Mouse (Mus musculus) heart, embryonic 15.5 days (tissue): ENCODE data around the gene 1110017D15Rik. TPM values are rescaled to one million over a fixed set of nuclear protein-coding genes. Genes with fewer than 3 reads are reported as not detected.

Source experiments
- ATAC-seq: fragments of 200-750 bp; cut with Nextera tagmentation; replicated peaks from 2 replicates; pipeline ENCODE4 v1.8.0; 2017; ENCODE audit warnings: low read depth, moderate TSS enrichment; ENCODE audit not compliant: insufficient number of reproducible peaks, insufficient read depth, low FRiP score
- H3K27ac ChIP-seq: fragments of 300-500 bp; sonication (generic); 2 replicates; pipeline ENCODE4 v1.5.1; 2015; ENCODE audit warnings: mild to moderate bottlenecking, inconsistent platforms
- H3K27me3 ChIP-seq: fragments of 300-500 bp; sonication (generic); 2 replicates; pipeline ENCODE4 v1.6.1; 2015; ENCODE audit warnings: inconsistent platforms
- H3K36me3 ChIP-seq: fragments of 300-500 bp; sonication (generic); 2 replicates; pipeline ENCODE4 v1.6.1; 2015; ENCODE audit warnings: mild to moderate bottlenecking, inconsistent platforms
- H3K4me1 ChIP-seq: fragments of 300-500 bp; sonication (generic); replicated peaks from 2 replicates; pipeline ENCODE4 v1.6.1; 2015; ENCODE audit warnings: inconsistent platforms
- H3K4me2 ChIP-seq: fragments of 300-500 bp; sonication (generic); 2 replicates; pipeline ENCODE4 v1.6.1; 2015; ENCODE audit warnings: inconsistent platforms, mild to moderate bottlenecking, moderate library complexity
- H3K4me3 ChIP-seq: fragments of 300-500 bp; sonication (generic); 2 replicates; pipeline ENCODE4 v1.5.1; 2015; ENCODE audit warnings: mild to moderate bottlenecking, inconsistent platforms
- H3K9ac ChIP-seq: fragments of 300-500 bp; sonication (generic); 2 replicates; pipeline ENCODE4 v1.6.1; 2015; ENCODE audit warnings: mild to moderate bottlenecking, inconsistent platforms
- H3K9me3 ChIP-seq: fragments of 300-500 bp; sonication (generic); replicated peaks from 2 replicates; pipeline ENCODE4 v1.6.1; 2016; ENCODE audit warnings: inconsistent platforms
- WGBS: fragments of 180-500 bp; shearing (Covaris S2); methylation state at CpG from one replicate; pipeline ENCODE4 v1.1.7; 2015; ENCODE audit warnings: mixed read lengths; 5-methylcytosine and 5-hydroxymethylcytosine counted together
- polyA plus RNA-seq: library from polyadenylated mRNA; unstranded; fragments of >200 nt; fragmentation: Nextera tagmentation; extraction: Ambion mirVana; gene quantifications from 2 replicates; pipeline ENCODE4 v1.2.1, GENCODE M21; 2015

1110017D15Rik gene
- polyA plus RNA-seq, 1 experiment from 2014 or later = 0.77 TPM

GRCm38 (mm10) chr4:41513309-41513708, 3.8 kb downstream of the 1110017D15Rik start:
- Histone ChIP-seq H3K9me3 (no peaks in the 10 kb centered on the region), H3K4me2 (no peak overlapping the region), H3K9ac (no peak overlapping the region), H3K27me3 (peaks cover 36% of the 10 kb centered on the region), H3K27ac (no peak overlapping the region), H3K4me3 (no peak overlapping the region), H3K4me1 (no peaks in the 10 kb centered on the region), H3K36me3 (no peaks in the 10 kb centered on the region)
- no peak for ATAC-seq
- 51% methylated on average over 4 of the region's 4 CpGs for WGBS

DNA sequence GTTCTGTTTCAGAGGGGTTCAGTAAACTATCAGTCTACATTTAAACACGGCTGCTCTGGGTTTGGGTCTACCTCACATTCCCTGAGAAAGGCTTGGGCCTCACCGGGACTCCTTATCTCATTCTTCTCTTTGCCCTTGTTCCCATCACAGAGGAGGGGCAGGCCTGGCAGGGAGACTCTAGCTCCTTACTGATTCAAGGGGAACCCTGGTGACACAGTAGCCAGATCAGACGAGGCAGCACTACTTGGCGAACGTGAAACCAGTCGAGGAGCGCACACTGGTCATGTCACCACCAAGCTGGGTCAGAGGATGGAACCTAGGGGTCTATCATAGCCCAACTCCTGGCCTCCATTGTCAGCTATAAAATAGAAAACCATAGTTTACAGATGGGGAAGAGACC, 9.1 kb downstream of the 1110017D15Rik start:
- no peak for ATAC-seq
- 43% methylated on average over 7 of the region's 7 CpGs for WGBS
- H3K27me3 ChIP-seq = peaks cover 38% of the 10 kb centered on the region
- no peaks in the 10 kb centered on the region for H3K36me3 ChIP-seq
- H3K27ac ChIP-seq = no peak overlapping the region
- H3K9me3 ChIP-seq = no peaks in the 10 kb centered on the region
- H3K4me2 ChIP-seq = no peak overlapping the region
- H3K9ac ChIP-seq = no peak overlapping the region
- H3K4me3 ChIP-seq = no peak overlapping the region
- peaks cover 19% of the 10 kb centered on the region for H3K4me1 ChIP-seq

- 6% methylated on average over 22 of the region's 22 CpGs for WGBS
- Histone ChIP-seq H3K27me3 (peaks cover 38% of the 10 kb centered on the region), H3K4me3 (peak overlapping the region; percentile 60), H3K4me1 (peaks cover 25% of the 10 kb centered on the region), H3K27ac (no peak overlapping the region), H3K4me2 (peak overlapping the region; percentile 97), H3K9me3 (no peaks in the 10 kb centered on the region), H3K36me3 (no peaks in the 10 kb centered on the region), H3K9ac (peak overlapping the region; percentile 59)
- no peak for ATAC-seq
These were observed 9.7 kb downstream of the 1110017D15Rik start for GRCm38 (mm10) chr4:41507326-41507924.

GRCm38 (mm10) chr4:41506906-41507305, 10.2 kb downstream of the 1110017D15Rik start:
- Histone ChIP-seq H3K27me3 (peaks cover 37% of the 10 kb centered on the region), H3K9ac (peak overlapping the region; percentile 59), H3K27ac (no peak overlapping the region), H3K36me3 (no peaks in the 10 kb centered on the region), H3K4me3 (peak overlapping the region; percentile 60), H3K9me3 (no peaks in the 10 kb centered on the region), H3K4me1 (peaks cover 30% of the 10 kb centered on the region), H3K4me2 (peak overlapping the region; percentile 97)
- peak; percentile 55 for ATAC-seq
- under 1% methylated on average over 29 of the region's 29 CpGs for WGBS

DNA sequence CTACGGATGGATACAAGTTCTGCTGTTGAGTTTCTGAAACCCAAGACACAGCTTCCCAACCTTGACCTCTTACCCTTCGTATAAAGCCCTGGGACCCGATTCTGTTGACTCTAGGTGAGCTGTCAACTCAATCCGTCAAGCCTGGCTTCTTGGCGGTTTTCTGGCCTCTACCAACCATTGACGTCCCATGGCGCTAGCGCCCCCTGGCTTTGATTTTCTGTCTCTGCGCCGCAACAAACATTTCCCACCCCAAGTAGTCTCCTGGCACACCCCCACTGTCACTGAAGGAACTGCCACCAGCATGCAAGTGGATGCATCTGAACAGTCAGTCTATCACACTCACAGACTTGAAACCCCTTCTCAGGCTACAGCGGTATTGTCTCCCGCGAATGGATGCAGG, 11.0 kb downstream of the 1110017D15Rik start:
- Histone ChIP-seq H3K4me3 (peak overlapping the region; percentile 60), H3K4me1 (peaks cover 30% of the 10 kb centered on the region), H3K4me2 (peak overlapping the region; percentile 97), H3K27ac (no peak overlapping the region), H3K27me3 (peaks cover 40% of the 10 kb centered on the region), H3K36me3 (no peaks in the 10 kb centered on the region), H3K9ac (0 out of 2 replicates have a peak overlapping the region, but pooled peaks have one; percentile 59), H3K9me3 (no peaks in the 10 kb centered on the region)
- 13% methylated on average over 13 of the region's 13 CpGs for WGBS
- no peak for ATAC-seq

DNA sequence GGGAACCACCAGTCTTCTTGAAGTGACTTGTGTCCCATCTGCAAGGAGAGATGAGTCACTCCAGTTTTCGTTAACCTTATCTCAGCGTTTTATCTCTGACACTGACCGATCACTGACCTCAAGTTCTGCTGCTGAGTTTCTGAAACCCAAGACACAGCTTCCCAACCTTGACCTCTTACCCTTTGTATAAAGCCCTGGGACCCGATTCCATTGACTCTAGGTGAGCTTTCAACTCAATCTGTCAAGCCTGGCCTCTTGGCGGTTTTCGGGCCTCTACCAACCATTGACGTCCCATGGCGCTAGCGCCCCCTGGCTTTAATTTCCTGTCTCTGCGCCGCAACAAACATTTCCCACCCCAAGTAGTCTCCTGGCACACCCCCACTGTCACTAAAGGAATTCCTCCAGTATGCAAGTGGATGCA, 12.0 kb downstream of the 1110017D15Rik start:
- H3K27me3 ChIP-seq = peaks cover 50% of the 10 kb centered on the region
- WGBS = 49% methylated on average over 11 of the region's 11 CpGs
- H3K27ac ChIP-seq = no peak overlapping the region
- H3K4me3 ChIP-seq = no peak overlapping the region
- no peak overlapping the region for H3K9ac ChIP-seq
- no peaks in the 10 kb centered on the region for H3K9me3 ChIP-seq
- no peak for ATAC-seq
- no peak overlapping the region for H3K4me2 ChIP-seq
- H3K36me3 ChIP-seq = no peaks in the 10 kb centered on the region
- peaks cover 30% of the 10 kb centered on the region for H3K4me1 ChIP-seq

DNA sequence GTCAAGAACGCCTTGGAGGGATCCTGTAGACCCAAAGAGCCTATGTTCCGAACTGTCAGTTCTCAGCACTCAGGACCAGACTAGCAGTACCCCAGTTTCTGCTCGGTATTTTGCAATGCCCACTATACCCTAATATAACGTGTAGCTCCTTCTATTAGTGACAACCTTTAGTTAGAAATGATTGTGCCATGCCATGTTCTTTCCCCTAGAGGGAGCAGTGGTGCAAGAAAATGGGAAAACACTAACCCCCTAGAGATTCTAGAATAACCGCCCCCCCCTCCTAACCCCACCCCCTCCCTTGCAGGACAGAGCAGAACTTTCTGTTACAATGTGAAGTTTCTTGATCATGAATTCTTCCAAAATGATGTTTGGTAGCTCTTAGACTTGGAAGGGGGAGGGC, 12.8 kb downstream of the 1110017D15Rik start:
- no peak for ATAC-seq
- peaks cover 53% of the 10 kb centered on the region for H3K27me3 ChIP-seq
- H3K36me3 ChIP-seq = no peaks in the 10 kb centered on the region
- no peak overlapping the region for H3K27ac ChIP-seq
- no peaks in the 10 kb centered on the region for H3K9me3 ChIP-seq
- no peak overlapping the region for H3K4me2 ChIP-seq
- H3K9ac ChIP-seq = no peak overlapping the region
- H3K4me1 ChIP-seq = peaks cover 30% of the 10 kb centered on the region
- WGBS = 72% methylated on average over 5 of the region's 5 CpGs
- no peak overlapping the region for H3K4me3 ChIP-seq

DNA sequence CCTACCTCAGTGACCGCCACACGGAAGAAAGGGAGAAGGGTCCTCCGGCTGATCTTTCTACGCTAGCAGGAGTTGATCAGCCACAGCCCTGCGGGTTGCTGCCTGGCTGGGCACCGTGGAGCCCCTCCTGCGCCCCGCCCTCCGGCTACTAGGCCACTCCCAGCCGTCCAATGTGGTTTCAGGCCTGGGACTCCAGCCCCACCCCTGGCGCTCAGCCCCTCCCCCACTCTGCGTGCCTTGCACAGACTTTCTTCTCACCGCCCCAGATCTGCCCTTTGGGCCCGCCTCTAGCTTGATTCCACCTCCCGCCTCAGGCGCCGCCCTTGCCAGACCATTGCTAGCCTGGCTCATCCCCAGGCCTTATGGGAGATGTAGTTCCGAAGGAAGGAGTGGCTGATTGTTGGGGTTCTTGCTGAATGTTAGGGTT, 14.1 kb downstream of the 1110017D15Rik start, which contains the start of gene AI464131:
AI464131 (minus strand) TSS at position 91 of the 427 bp plus-strand sequence.
- peak within 1 kb of the TSS; percentile 63 for H3K9ac ChIP-seq
- H3K36me3 ChIP-seq = no peaks in the 10 kb centered on the region
- H3K27me3 ChIP-seq = peaks cover 53% of the 10 kb centered on the region
- H3K4me2 ChIP-seq = peak within 1 kb of the TSS; percentile 86
- 2% methylated on average over 18 of the region's 18 CpGs for WGBS
- peak; percentile 94 for ATAC-seq
- peak within 1 kb of the TSS; percentile 53 for H3K4me3 ChIP-seq
- peaks cover 43% of the 10 kb centered on the region for H3K4me1 ChIP-seq
- H3K9me3 ChIP-seq = no peaks in the 10 kb centered on the region
- peak within 1 kb of the TSS; percentile 53; the same call in 1 of the 2 replicates for H3K27ac ChIP-seq

- 16% methylated on average over 20 of the region's 20 CpGs for WGBS
- Histone ChIP-seq H3K4me2 (peak overlapping the region; percentile 86), H3K9ac (peak overlapping the region; percentile 63), H3K4me1 (peaks cover 47% of the 10 kb centered on the region), H3K36me3 (no peaks in the 10 kb centered on the region), H3K27me3 (peaks cover 54% of the 10 kb centered on the region), H3K27ac (peak overlapping the region; percentile 53; the same call in 1 of the 2 replicates), H3K4me3 (peak overlapping the region; percentile 53), H3K9me3 (no peaks in the 10 kb centered on the region)
- peak; percentile 16 for ATAC-seq
These were observed 14.8 kb downstream of the 1110017D15Rik start for GRCm38 (mm10) chr4:41502171-41502940.

GRCm38 (mm10) chr4:41500787-41501186, 16.3 kb downstream of the 1110017D15Rik start:
- 87% methylated on average over 4 of the region's 4 CpGs for WGBS
- Histone ChIP-seq H3K4me1 (peaks cover 34% of the 10 kb centered on the region), H3K9ac (no peak overlapping the region), H3K9me3 (no peaks in the 10 kb centered on the region), H3K4me3 (no peak overlapping the region), H3K4me2 (no peak overlapping the region), H3K36me3 (no peaks in the 10 kb centered on the region), H3K27ac (no peak overlapping the region), H3K27me3 (peaks cover 68% of the 10 kb centered on the region)
- ATAC-seq = no peak

- ATAC-seq = no peak
- WGBS = 69% methylated on average over 8 of the region's 8 CpGs
These were observed 17.5 kb downstream of the 1110017D15Rik start for GRCm38 (mm10) chr4:41499619-41500018.

More at GRCm38 (mm10) chr4:41499619-41500018, 17.5 kb downstream of the 1110017D15Rik start:
- peaks cover 33% of the 10 kb centered on the region for H3K4me1 ChIP-seq
- H3K4me2 ChIP-seq = no peak overlapping the region
- no peak overlapping the region for H3K4me3 ChIP-seq
- H3K9me3 ChIP-seq = no peaks in the 10 kb centered on the region
- peaks cover 73% of the 10 kb centered on the region for H3K27me3 ChIP-seq
- no peaks in the 10 kb centered on the region for H3K36me3 ChIP-seq
- no peak overlapping the region for H3K27ac ChIP-seq
- H3K9ac ChIP-seq = no peak overlapping the region
